Mouse (Mus musculus) c-Kit-positive CD71-positive TER-119-positive erythroid progenitor cells, embryonic 14.5 days (primary cell): ENCODE data around the gene Med12l.

Experiments used
- DNase-seq: peaks from one replicate; pipeline ENCODE4 v3.0.0-alpha.2; 2013; ENCODE audit warnings: low spot score

Gene Med12l

DNA sequence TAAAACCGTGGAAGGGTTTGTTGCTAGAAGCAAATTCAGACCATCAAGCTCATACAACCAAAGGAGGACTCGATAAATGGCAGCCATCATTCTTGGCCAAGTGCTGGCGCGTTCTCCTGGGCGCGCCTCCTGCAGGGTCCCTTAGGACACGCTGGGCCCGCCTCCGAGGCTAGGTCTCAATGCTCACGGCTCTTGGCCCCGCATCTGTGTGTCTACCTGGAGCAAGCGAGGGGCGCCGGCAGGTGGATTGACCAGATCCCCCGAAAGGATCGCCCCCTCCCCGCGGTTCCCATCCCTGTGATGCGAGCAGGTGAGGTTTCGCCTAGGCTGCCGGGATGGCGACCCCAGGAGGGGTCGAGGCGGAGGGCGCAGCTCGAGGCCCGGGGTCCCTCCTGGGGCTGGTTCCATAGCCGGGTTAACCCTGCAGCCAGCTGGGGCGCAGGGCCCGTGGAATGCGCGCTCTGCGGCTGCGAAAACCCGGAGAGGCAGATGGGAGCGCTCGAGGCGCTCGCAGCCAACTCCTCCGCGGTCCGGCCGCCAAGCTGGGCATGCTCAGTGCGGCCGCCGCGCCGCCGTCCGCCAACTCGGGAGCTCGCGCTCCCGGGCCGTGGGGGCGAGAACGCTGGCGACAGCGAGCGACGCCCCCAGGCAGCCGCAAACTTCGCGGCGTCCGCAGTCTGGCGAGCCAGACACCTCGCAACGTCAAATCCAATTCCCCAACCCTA is at the start of gene Med12l:
TSS of gene Med12l (plus strand) at position 555 of the 725 bp plus-strand sequence.
- DNase-seq = no peak

DNA sequence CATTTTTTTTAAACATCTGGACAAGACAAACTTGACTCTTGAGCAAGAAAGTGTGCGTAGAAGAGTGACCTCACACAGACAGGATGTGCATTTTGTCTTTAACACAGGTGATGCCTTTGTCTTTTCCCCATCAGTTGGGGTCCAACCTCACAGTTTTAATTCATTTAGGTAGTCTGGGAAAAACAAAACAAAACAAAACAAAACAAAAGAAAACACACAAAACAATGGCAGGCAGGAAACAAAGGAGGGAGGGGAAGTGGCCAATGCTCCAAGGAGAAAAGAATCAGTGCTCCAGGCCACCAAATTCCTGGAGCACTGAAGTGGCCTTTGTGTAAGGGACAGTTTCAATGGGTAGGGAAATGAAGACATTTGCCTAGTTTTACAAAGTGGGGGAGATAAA is 44.5 kb upstream of the Med12l start:
- DNase-seq = no peak

DNA sequence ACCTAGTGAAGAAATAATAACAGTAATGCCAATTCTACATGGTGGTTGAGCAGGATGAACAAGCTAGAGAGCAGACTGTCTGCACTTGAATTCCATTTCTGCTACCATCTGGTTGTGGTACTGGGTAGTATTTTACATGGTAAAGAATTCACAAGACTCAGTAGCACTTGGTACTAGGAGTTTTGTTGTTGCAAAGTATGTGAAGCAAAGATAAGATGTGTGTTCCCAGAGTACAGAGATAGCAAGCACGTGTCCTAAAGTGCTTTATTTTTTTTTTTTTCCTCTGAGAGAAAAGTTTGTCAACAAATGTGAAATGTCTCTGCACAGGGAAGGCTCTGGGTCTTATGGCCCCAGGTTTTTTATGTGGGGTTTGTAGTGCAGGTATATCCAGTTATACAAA is 28.2 kb upstream of the Med12l start:
- DNase-seq = no peak

DNA sequence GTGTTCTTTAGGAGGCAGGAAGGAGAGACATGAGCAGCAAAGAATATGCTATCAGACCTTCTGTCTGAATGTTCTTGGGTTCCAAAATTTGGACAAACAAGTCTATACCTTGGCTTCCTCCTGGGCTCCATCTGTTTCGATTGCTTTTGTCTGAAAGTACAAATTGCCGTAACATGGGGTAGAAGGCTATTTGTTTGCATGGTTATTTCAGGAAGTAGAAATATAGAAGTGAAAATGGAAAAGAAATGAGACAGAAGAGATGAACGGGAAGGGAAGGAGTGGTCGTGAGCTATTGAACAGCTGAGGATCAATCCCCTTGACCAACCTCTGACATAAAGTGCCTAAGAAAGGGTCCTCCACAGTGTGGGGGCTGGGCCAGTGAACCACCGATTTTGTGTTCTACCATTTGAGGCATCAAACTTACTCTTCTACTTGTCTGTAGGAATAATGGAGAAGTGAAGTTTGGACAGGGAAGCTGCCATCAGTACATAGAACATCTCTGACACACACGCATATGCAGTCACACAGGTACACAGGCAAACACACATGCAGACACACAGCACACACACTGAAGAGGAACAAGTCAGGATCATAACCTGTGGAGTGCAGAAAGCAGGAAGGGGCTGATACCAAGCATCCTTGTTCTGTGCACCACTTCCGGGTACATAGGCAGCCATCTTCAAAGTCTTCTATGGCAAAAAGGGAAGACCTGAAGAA is 27.6 kb upstream of the Med12l start:
- no peak for DNase-seq

DNA sequence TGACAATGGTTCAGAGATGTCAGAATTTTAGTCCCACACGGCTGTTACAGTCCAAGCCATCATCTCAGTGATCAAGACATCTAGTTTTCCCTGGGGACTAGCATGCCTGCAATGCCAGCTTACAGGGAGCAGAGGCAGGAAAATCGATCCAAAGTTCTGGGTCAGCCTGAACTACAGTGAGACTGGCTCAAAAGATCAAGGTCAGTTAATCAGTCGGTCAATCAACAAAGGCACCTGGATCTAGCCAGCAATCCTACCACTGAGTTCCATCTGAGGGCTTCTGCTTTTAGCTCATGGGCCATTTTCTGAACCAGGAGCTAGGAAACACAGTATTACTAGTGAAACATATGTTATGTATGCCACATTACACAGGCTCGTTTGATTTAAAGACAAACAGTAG is 25.0 kb upstream of the Med12l start:
- no peak for DNase-seq

DNA sequence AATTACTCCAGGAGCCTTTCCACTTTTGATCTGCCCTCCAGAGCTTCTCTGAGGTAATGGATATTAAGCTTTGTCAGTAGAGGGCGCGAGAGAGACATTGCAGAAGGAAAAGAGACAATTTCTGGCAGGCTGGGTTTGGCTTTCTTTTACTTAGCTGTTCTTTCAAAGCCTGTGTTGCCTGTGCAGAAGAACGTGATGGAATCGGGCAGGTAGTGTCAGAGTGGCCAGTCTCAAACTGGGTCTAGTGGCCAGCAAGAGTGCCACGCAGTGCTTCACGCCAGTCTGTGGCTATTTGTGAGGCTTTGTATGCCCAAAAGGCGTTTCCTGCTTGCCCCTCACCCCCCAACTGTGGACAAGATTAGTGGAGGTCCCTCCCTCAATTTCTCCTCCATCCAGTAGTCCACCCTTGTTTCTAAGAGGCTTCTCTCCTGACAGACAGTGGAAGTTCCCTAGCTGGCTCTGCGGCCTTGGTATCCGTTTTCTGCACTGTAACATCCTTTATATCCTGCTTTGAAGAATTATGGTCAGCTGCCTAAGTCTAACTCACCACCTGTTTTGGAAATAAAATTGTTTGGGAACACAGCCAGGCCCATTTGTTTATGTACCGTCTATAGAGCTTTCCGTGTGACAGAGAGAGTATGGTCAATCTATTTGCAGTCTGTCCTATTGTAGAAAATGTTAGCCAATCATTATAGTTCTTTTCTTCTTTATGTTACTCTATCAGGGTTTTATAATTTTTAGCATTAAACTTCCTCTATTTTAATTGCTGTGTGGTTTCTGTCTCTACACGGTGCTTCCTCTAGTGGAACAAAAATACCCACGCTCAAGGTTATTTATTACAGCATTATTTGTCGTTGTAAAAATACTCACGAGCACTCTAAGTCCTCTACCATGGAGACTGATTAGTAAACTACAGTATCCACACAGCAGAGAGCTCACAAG is 22.5 kb upstream of the Med12l start:
- DNase-seq = peak; percentile 50

DNA sequence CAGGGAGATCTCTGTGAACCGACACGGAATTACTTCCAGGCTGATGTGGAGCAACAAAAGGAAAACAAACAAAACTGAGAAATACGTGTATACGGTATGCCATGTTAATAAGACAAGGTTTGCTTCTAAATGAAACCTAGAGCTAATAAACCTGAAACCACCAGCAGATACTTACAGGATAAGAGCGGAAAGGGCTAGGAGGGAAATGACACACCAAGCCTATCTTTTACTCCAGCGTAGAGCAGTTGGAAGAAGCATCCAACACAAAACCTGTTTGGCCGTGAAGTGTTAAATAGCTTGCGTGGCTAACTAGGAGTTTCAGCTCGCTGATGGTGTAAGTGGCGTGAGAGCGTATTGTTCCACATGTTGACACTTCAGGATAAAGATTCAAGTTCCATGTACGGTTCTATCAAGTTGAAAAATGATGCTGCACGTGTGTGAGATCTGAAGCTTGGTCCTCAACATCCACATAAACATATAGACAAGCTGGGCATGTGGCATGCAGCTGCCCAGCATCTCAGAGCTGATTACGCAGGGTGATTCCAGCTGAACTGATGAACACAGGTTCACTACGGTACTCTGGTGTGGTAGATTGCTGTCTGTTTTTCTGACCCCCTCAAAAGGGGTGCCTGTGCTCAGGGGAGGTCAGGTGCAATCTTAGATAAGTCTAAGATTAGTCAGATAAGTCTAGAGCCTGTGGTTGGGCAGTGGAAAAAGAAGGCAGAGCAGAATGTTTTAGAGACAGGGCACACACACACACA is 21.6 kb upstream of the Med12l start:
- DNase-seq = no peak

DNA sequence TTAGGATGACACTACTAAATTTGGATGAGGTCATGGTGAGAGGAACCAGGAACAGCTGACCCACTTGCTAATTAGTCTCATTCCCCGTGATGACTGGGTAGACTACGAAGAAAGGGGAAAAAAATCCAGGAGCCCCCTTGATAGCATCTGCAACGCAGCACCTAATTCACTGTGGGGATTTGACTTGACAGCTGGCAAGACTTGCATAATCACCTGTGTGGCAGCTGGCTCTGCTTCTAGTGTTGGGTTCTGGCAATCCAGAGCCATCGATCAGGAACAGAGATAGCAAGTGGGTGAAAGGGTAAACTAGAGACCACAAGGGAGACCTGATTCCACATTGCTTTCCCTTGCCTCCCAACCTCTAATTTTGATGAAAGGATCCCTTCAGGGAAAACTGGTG is 19.8 kb upstream of the Med12l start:
- no peak for DNase-seq

DNA sequence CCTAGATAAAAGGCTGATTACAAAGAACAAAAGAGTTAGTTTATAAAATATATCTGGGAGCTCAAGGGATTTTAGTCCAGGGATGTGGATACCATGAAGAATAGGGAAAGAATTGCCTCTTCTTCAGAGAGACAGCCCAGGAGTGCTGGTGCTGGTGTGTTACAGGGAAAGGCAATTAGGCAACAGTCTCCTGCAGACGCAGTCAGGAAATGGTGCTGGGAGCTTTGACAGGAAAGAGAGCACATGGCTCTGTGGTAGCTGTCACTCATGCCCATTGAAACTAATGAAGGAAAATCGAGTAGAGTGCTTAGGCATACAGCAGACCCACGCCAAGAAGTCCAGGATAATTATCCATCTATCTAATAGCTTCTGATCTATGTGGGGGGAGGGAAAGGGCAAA is 16.3 kb upstream of the Med12l start:
- no peak for DNase-seq

DNA sequence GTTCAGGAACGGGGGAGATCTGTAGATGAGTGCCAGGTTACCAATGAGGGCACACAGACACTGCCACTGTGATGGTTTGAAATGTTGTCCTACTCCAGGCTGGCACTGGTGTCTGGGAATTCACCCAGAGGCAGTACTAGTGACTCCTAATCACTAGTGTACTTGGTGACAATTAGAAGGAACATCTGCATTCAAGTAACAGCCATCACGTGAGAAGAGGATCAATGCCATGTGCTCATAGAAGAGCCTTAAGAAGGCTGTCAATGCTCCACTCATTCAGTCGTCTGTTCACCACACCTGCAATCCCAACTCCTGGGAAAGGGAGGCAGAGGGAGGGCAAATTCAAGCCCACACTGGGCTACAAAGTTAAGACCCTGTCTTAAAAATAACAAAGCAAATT is 15.1 kb upstream of the Med12l start:
- no peak for DNase-seq

DNA sequence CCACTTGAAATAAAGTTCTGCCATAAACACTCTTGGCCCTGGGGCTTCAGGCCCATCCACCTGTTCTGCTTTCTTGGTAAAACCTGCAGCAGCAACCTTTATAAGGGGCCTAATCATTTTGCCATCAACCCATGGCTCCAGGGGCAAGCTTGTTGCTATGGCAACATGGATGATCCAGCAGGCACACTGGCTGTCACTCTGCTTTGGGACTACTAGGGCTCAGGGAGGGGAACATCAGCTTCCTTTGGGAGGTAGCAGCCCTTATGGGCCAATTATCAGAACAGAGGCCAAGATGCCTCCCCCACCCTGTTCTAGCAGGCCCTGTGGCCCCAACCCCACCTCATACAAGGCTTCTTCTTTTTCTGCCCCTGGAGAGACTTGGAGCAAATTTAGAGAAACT is 13.5 kb upstream of the Med12l start:
- DNase-seq = no peak

DNA sequence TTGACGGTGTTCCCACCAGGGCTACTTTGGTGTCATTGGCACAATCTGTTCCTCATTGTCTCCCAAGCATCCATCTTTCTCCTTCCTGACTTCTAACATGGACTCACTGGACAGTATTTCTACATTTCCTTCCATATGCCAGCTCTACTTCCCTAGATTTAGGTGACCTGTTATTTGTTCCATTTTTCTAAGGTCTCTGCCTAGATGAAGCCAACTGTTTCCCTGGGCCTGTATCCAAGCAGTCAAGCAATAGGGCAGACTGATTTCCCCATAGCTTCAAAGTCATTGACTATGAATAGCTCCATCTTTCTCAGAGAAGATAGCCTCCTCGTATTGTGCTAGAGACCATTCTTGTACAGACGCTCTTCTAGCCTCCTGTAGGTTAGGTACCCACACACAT is 12.0 kb upstream of the Med12l start:
- no peak for DNase-seq

DNA sequence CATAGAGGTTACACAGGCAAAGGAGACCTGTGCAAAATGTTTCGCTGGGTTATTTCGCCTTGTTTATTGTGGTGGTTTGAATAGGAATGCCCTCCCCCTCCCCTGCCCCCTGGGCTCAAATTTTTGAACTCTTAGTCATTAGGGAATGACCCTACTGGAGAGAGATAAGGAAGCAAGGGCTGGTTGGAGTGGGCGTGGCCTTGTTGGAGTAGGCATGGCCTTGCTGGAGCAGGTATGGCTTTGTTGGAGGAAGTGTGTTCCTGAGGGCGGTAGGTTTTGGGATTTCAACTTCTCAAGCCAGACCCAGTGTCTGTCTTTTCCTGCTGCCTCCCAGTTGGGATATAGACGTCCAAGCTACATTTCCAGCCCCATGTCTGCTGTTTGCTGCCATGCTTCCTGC is 1.9 kb upstream of the Med12l start:
- no peak for DNase-seq

DNA sequence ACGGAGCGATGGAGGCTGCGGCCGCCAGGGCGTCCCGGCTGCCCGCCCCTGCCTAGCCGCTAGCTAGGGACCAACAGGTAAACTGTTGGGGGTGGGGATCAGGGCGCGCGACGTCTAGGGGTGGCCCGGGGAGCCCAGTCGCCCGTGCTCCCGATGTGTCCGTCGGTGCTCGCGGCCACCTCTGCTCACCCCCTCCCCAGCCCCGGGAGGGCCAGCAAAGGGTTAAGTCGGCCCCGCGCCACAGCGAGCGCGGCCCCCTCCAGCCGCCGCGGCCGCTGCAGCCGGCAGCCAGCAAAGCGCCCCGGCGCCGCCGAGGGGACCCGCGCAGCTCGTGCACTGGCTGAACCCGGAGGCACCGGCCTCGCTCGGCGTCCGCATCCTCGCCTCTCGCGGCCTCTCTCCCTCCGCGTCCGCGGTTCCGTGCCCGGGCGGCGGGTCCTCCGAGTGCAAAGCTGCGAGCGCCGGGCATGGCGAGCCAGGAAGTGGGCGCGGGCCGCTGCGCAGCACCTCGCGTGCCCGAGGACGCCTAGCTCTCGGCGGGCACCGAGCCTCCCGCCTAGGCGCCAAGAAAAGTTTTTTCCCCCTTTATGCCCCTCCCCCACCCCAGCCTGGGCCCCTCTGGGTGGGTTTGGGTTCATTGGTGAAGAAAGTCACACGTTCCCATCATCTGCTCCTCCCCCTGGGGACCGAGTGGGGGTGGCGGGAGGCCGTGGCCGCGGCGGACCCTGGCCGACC is 538 bp downstream of the Med12l start:
- no peak for DNase-seq

DNA sequence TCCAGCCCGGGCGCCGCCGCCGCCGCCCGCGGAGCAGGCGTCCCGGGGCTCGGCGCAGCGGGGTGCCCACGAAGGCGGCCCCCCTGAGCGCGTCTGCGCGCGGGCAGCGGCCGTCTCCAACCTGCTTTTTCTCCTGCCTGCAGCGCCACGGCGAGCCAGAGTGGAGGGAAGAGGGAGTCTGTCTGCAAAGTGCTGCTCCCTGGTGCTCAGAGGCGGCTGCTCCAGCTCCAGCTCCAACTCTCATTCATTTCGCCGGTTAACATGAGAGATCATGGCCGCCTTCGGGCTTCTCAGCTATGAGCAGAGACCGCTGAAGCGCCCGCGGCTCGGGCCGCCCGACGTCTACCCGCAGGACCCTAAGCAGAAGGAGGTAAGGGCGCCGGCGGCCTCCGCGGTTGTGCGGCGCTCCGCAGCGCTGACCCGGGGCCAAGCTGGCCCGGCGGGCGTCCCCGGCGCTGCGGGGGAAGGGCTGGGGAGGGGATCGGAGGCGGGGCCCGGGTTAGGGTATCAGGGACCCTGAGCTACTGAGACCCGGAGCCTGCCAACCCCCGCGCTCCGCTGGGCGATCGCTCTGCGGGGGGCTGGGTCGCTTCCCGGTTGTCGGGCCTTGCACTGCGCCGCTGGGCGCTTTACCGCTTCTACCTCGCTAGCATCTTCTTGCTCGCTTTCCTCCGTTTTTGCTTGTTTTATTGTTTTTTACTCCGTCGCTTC is 1.3 kb downstream of the Med12l start:
- no peak for DNase-seq

DNA sequence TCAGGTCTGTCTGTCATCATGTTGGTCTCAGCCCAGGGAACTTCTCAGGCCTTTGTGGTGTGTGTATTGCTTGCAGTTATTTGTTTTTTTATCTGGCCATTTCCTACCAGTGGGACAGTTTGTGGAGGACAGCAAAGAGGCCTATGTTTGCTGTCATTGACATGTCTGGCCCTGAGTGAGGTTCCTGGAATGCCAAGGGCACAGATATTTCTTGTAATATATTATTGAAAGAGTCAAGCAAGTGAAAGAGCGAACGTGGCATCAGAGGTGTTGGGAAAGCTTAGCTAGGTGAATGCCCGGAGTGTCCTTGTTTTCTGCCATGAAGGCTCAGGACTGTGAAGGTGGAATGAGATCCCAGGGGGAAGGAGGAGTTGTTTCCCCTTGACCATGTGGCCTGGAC is 4.7 kb downstream of the Med12l start:
- no peak for DNase-seq

DNA sequence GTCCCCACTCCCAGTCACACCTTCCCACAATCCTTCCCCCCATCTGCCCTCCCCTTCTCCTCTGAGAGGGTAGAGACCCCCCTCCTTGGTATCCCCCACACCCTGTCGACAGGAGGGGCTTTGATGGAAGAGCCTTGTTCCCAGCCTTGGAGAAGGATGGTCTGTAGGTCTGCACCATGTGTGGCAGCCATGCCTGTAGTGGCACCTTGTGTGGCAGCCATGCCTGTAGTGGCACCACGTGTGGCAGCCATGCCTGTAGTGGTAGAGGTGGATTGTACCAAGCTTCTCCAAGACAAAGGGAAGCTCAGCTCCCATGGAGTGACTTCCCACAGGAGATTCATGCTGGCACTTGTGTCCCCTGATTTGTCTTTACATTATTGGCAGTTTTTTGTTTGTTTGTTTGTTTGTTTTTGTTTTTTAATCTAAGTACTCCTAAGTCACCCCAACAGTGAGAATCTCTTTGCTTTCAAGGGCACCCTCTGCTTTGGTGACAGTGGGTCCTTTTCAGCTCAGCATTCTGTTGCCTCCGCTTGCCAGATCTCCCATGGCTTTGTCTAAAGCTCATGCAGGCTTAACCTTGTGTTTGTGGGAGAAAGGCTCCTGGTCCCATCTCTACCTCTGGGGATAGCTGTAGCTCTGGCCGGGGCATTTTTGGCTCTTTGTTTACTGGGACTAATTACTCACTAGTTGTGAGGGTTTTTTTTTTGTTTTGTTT is 10.2 kb downstream of the Med12l start:
- no peak for DNase-seq

DNA sequence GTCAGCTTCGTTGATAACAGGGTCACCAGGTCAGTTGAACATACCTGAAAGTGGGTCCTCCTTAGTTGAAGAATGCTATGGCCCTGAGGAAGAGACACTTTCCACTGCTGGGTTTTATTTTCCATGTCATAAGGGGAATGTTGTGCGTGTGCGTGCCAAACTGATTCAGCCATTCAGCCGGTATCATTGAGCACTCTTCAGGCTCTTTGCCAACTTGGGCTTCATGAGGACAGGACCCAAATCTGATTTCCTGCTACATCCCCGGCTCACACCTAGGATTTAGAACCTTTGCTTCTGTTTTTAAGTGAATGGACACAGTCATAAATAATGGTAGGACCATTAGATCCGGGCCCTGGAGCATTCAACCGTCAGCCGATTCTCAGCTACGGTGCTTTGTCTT is 10.9 kb downstream of the Med12l start:
- no peak for DNase-seq

DNA sequence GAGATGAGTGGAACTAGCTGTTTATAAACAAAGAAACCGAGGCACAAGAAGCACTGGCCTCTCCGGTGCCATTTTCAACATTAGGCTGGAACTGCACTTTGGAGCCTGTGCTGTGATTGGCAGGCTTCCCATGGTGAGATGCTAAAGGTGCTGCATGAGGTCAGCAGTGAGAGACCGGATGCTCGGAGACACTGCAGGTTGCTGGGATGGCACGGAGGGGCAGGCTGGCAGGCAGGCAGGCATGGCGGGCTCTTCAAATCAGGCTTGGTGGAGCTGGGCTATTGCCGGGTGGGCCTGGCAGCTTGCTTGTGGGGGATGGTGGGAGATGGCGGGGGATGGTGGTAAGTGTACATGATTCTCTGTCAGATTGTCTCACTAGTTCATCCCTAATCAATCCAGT is 15.6 kb downstream of the Med12l start:
- no peak for DNase-seq

DNA sequence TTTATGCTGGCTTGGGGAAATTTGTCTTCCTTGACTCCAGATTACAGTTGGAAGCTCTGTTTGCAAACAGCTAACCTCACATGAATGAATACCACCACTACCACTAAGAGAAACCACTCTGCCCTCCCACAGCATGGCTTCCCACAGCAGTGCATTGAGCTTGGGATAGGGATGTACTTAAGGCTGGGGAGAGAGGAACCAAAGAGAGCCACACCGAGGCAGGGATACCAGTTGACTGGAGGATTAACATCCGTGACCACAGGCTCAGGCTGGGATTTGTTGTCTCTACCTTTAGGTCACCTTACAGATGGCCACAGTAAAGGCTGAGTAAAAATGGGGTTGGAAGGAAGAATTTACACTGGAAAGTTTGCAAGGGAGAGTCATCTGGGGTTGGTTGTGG is 16.6 kb downstream of the Med12l start:
- no peak for DNase-seq
